In genomic region chr5:126862078-126862477, GRCm38 (mm10) we compare ENCODE assay signal across 28 mouse cellular contexts.
"Had no signal": no experiment of that assay in that cellular context is flagged by ENCODE, and none has a peak within 500 bp of the region (broad histone marks: within the 10 kb centered on the region; RNA-seq: fewer than 3 reads in every experiment).

No protein-coding gene starts in this region.

- H3K4me1 ChIP-seq: embryonic facial prominence, embryonic 10.5 days; embryonic facial prominence, embryonic 12.5 days; embryonic facial prominence, embryonic 13.5 days; embryonic facial prominence, embryonic 15.5 days; forebrain, embryonic 10.5 days; forebrain, embryonic 12.5 days; forebrain, embryonic 13.5 days; forebrain, embryonic 15.5 days had no signal

- DNase-seq: cerebellum, adult 2 months; cerebellum, adult 8-10 months; cerebellum, adult 9-10 months; cerebellum, adult 9-11 months; cerebellum, postnatal 10 days; cerebellum, postnatal 14 days; cerebellum, postnatal 25 days; cerebellum, postnatal 36 days; embryo, embryonic 11 days; forebrain, postnatal 0 days; gastrocnemius, adult 2 months; gastrocnemius, postnatal 10 days; gastrocnemius, postnatal 14 days; gastrocnemius, postnatal 25 days; gastrocnemius, postnatal 36 days; heart, adult 18-20 months; heart, adult 2 months had no signal

- H3K27me3 ChIP-seq: embryonic facial prominence, embryonic 12.5 days; embryonic facial prominence, embryonic 13.5 days; embryonic facial prominence, embryonic 15.5 days; forebrain, embryonic 12.5 days; forebrain, embryonic 13.5 days; forebrain, embryonic 15.5 days had no signal

- ATAC-seq: forebrain, embryonic 13.5 days; forebrain, embryonic 14.5 days; forebrain, embryonic 15.5 days; forebrain, embryonic 16.5 days; forebrain, postnatal 0 days had no signal

- H3K9me3 ChIP-seq: embryonic facial prominence, embryonic 10.5 days; embryonic facial prominence, embryonic 12.5 days; embryonic facial prominence, embryonic 13.5 days; embryonic facial prominence, embryonic 15.5 days; forebrain, embryonic 10.5 days; forebrain, embryonic 12.5 days; forebrain, embryonic 13.5 days; forebrain, embryonic 15.5 days had no signal

- H3K4me3 ChIP-seq: embryonic facial prominence, embryonic 10.5 days; embryonic facial prominence, embryonic 12.5 days; embryonic facial prominence, embryonic 13.5 days; embryonic facial prominence, embryonic 15.5 days; erythroblast, embryonic 14.5 days; forebrain, embryonic 10.5 days; forebrain, embryonic 12.5 days; forebrain, embryonic 13.5 days; forebrain, embryonic 15.5 days; gastrocnemius, adult 2 months; heart, adult 2 months had no signal

- H3K4me2 ChIP-seq: embryonic facial prominence, embryonic 12.5 days; embryonic facial prominence, embryonic 13.5 days; embryonic facial prominence, embryonic 15.5 days; forebrain, embryonic 12.5 days; forebrain, embryonic 13.5 days; forebrain, embryonic 15.5 days had no signal

- H3K27ac ChIP-seq: embryonic facial prominence, embryonic 10.5 days; embryonic facial prominence, embryonic 12.5 days; embryonic facial prominence, embryonic 13.5 days; embryonic facial prominence, embryonic 15.5 days; forebrain, embryonic 10.5 days; forebrain, embryonic 12.5 days; forebrain, embryonic 13.5 days; forebrain, embryonic 15.5 days; gastrocnemius, adult 2 months; heart, adult 2 months had no signal

- H3K9ac ChIP-seq: embryonic facial prominence, embryonic 12.5 days; embryonic facial prominence, embryonic 13.5 days; embryonic facial prominence, embryonic 15.5 days; forebrain, embryonic 12.5 days; forebrain, embryonic 13.5 days; forebrain, embryonic 15.5 days; forebrain, postnatal 0 days had no signal

- H3K36me3 ChIP-seq: embryonic facial prominence, embryonic 10.5 days; embryonic facial prominence, embryonic 12.5 days; embryonic facial prominence, embryonic 13.5 days; embryonic facial prominence, embryonic 15.5 days; forebrain, embryonic 10.5 days; forebrain, embryonic 12.5 days; forebrain, embryonic 15.5 days had no signal
